Mouse (Mus musculus) G1E (cell line): Measurements from ENCODE around the gene Macrod2. TPM values are rescaled to one million over a fixed set of nuclear protein-coding genes. Genes with fewer than 3 reads are reported as not detected.
A peak's percentile ranks its signal among the peaks of the same experiment; 100 is the strongest.

Experiments used
- ATAC-seq: 2 replicates; pipeline ENCODE4 v1.8.0; 2016; ENCODE audit warnings: mild to moderate bottlenecking; ENCODE audit not compliant: insufficient number of reproducible peaks, poor library complexity, low FRiP score, severe bottlenecking; ENCODE audit errors: extremely low read depth
- DNase-seq: peaks from one replicate; pipeline ENCODE4 v3.0.0; 2012; ENCODE audit warnings: low spot score
- H3K27me3 ChIP-seq: 2 replicates; pipeline ENCODE4 v1.6.1; 2012; ENCODE audit warnings: mild to moderate bottlenecking, low read length, inconsistent platforms; ENCODE audit not compliant: insufficient read depth
- H3K36me3 ChIP-seq: replicated peaks from 2 replicates; pipeline ENCODE3; 2012; ENCODE audit warnings: mild to moderate bottlenecking, inconsistent platforms
- H3K4me1 ChIP-seq: 2 replicates; pipeline ENCODE4 v1.6.1; 2012; ENCODE audit warnings: low read depth, low read length, inconsistent platforms, mixed read lengths; ENCODE audit not compliant: insufficient read depth
- H3K4me3 ChIP-seq: 2 replicates; pipeline ENCODE4 v1.5.1; 2012; ENCODE audit warnings: low read depth, mild to moderate bottlenecking, inconsistent platforms, low read length, moderate library complexity, mixed read lengths
- H3K9me3 ChIP-seq: replicated peaks from 2 replicates; pipeline ENCODE4 v1.6.1; 2012; ENCODE audit warnings: inconsistent platforms
- CTCF ChIP-seq: IDR thresholded peaks from 2 replicates; pipeline ENCODE4 v1.5.1; 2012; ENCODE audit warnings: low read depth, low read length, inconsistent platforms, mixed read lengths
- GATA1 ChIP-seq: IDR thresholded peaks from 2 replicates; pipeline ENCODE4 v1.6.1; 2012; ENCODE audit warnings: borderline replicate concordance, low read length, inconsistent platforms, mixed read lengths
- GATA2 ChIP-seq: IDR thresholded peaks from 2 replicates; pipeline ENCODE4 v1.6.1; 2012; ENCODE audit warnings: low read depth, low read length, inconsistent platforms, borderline replicate concordance
- POLR2AphosphoS5 ChIP-seq: IDR thresholded peaks from 2 replicates; pipeline ENCODE4 v1.6.1; 2012; ENCODE audit warnings: low read depth, low read length, inconsistent platforms; ENCODE audit not compliant: insufficient replicate concordance
- TAL1 ChIP-seq: conservative IDR thresholded peaks from 2 replicates; pipeline ENCODE4 v1.6.1; 2012; ENCODE audit warnings: low read depth, low read length, inconsistent platforms, mixed read lengths
- polyA plus RNA-seq: library from polyadenylated mRNA; stranded (reverse); fragments of >175 nt; gene quantifications from 2 replicates; pipeline ENCODE4 v1.2.3, GENCODE M21; 2012
- total RNA-seq, 2 experiments: library from RNA; stranded (forward) in 1 of 2; stranded (reverse) in 1 of 2; fragments of 200-1000 nt in 1 of 2; fragments of >200 nt in 1 of 2; fragmentation: Nextera tagmentation in 1 of 2; gene quantifications; 2 replicates each; pipeline ENCODE4 v1.2.3; 2014 to 2017

Macrod2 gene
- total and polyA plus RNA-seq, 3 experiments, result 0.38 TPM; not detected in 2

DNA sequence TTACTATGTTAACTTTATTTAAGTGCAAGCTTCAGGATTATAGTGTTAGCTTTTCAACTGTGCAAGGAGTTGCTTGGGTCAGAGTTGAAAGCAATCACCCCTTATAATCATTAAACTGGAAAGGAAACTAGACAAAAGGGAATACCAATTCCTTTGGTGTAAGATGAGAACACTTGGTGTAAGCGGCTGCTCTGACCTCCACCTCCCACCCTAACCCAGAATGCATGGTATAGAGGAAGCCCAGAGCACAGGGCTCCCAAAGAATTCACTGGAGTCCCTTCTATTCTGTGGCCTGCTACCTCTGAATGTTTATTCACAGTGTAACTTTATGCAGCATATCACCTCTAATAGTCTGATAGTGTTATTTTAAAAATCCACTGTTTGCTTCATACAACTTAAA, 517.1 kb downstream of the Macrod2 start:
- Histone ChIP-seq H3K9me3 (no peaks in the 10 kb centered on the region), H3K36me3 (no peaks in the 10 kb centered on the region), H3K4me3 (no peak overlapping the region), H3K4me1 (no peaks in the 10 kb centered on the region), H3K27me3 (no peaks in the 10 kb centered on the region)
- ATAC-seq, result no peak
- DNase-seq, result no peak
- TF ChIP-seq CTCF, result no peak
- TF ChIP-seq TAL1, result no peak

DNA sequence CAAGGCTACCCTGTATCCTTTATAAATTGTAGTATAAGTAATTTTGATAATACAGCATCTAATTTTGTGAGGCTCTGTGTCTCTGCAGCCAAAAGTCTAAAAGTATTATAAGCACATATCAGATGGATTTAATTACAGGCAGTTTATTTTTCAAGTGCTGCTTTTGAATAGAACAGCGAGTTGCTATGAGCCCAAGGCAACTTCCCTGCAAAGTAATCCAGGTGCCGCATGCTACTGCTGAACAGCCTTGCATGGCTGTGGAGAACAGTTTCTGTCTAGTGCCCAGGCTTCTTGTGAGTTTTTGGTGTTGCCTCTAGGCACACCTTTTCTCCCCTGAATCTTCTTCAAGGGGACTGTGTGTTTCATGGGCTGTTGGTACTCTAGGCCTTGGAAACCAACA, 517.8 kb downstream of the Macrod2 start:
- Histone ChIP-seq H3K4me3 (no peak overlapping the region), H3K27me3 (no peaks in the 10 kb centered on the region), H3K36me3 (no peaks in the 10 kb centered on the region), H3K9me3 (no peaks in the 10 kb centered on the region), H3K4me1 (no peaks in the 10 kb centered on the region)
- no peak for ATAC-seq
- no peak for DNase-seq
- TF ChIP-seq POLR2AphosphoS5, result no peak
- TF ChIP-seq GATA2, result no peak
- no peak for TF ChIP-seq TAL1
- no peak for TF ChIP-seq GATA1
- no peak for TF ChIP-seq CTCF

DNA sequence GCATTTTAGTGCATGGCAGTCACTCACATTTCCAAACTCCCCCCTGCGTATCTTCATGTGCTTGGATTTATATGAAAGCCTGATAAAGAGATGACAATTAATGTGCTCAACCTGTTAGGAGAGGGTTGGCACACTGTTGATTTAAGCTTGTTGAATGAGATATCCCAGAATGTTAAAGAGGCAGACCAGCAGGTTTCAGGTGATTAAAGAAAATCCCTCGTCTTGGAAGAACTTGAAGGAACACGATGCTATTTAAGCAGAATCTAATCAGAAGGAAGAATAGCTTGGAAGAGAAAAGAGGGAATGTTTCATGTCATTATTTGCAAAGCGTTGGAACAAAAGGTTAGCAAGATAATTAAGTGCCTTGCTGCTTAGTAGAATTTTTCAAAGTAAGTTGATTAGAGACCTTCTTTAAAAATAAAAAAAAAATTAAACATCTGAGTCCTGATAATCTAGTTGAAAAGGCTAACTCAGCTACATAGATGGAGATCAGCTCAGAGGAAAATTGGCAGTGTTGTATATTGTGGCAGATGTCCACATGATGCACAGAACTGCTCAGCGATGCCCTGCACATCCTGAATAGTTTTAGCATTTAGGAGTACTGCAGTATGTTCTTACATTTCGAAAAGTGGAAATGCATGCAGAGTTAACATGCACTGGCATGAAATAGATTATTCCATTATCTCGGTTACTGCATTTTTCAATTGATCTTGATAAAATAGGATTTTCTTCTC, 518.7 kb downstream of the Macrod2 start:
- Histone ChIP-seq H3K4me3 (no peak overlapping the region), H3K9me3 (no peaks in the 10 kb centered on the region), H3K36me3 (no peaks in the 10 kb centered on the region), H3K4me1 (no peaks in the 10 kb centered on the region), H3K27me3 (no peaks in the 10 kb centered on the region)
- ATAC-seq (no peak), DNase-seq (no peak)
- TF ChIP-seq GATA2 (no peak), TAL1 (no peak), CTCF (no peak), POLR2AphosphoS5 (no peak), GATA1 (no peak)

- Histone ChIP-seq H3K27me3 (no peaks in the 10 kb centered on the region), H3K36me3 (no peaks in the 10 kb centered on the region), H3K4me1 (no peaks in the 10 kb centered on the region), H3K9me3 (no peaks in the 10 kb centered on the region), H3K4me3 (no peak overlapping the region)
- no peak for DNase-seq
- TF ChIP-seq GATA1 (no peak), TAL1 (no peak), CTCF (0 out of 2 replicates have a peak, but pooled peaks have one; percentile 18)
- peak; percentile 70 for ATAC-seq
These were observed 531.8 kb downstream of the Macrod2 start for GRCm38 (mm10) chr2:140926922-140927321.

DNA sequence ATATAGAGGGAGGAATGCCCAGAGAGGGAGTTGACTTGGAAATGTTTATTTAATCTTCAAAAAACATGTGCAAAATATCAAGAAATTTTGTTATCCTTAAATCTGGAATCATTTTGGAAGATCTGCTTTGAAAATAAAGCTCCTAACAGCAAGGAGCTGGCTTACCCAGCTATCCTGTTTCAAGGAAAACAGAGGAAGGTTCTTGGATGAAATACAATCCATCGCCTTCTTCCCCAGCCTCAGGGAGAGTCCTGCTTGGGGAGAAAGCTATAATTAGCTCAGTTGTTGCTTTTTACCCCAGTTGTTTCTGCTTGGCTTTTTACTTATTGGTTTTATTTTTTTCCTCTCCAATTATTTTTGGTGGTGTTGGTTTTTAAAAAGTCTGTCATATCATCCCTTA, 539.4 kb downstream of the Macrod2 start:
- TF ChIP-seq GATA2, result no peak
- TF ChIP-seq TAL1, result no peak
- no peak for TF ChIP-seq GATA1
- TF ChIP-seq POLR2AphosphoS5, result no peak
- TF ChIP-seq CTCF, result no peak
- H3K4me3 ChIP-seq, result no peak overlapping the region
- H3K9me3 ChIP-seq, result no peaks in the 10 kb centered on the region

GRCm38 (mm10) chr2:140949461-140949860, 554.4 kb downstream of the Macrod2 start:
- ATAC-seq (no peak), DNase-seq (no peak)
- Histone ChIP-seq H3K9me3 (no peaks in the 10 kb centered on the region), H3K4me1 (no peaks in the 10 kb centered on the region), H3K36me3 (no peaks in the 10 kb centered on the region), H3K27me3 (no peaks in the 10 kb centered on the region), H3K4me3 (no peak overlapping the region)
- TF ChIP-seq GATA1 (no peak), GATA2 (no peak), TAL1 (no peak), CTCF (no peak), POLR2AphosphoS5 (no peak)

More for the DNA sequence above, 539.4 kb downstream of the Macrod2 start:
- H3K27me3 ChIP-seq, result no peaks in the 10 kb centered on the region
- H3K36me3 ChIP-seq, result no peaks in the 10 kb centered on the region
- no peak for DNase-seq
- H3K4me1 ChIP-seq, result no peaks in the 10 kb centered on the region
- no peak for ATAC-seq
